Mouse (Mus musculus) heart, embryonic 13.5 days (tissue): Measurements from ENCODE around the gene Stip1. TPM values are rescaled to one million over a fixed set of nuclear protein-coding genes. Genes with fewer than 3 reads are reported as not detected.

Source experiments
- ATAC-seq: fragments of 200-750 bp; cut with Nextera tagmentation; 2 replicates; pipeline ENCODE4 v1.8.0; 2017; ENCODE audit warnings: moderate TSS enrichment; ENCODE audit not compliant: insufficient number of reproducible peaks, low FRiP score, low TSS enrichment; ENCODE audit errors: extremely low read depth
- H3K27ac ChIP-seq: fragments of 300-500 bp; sonication (generic); replicated peaks from 2 replicates; pipeline ENCODE4 v1.5.1; 2015; ENCODE audit warnings: moderate library complexity, mild to moderate bottlenecking, inconsistent platforms
- H3K27me3 ChIP-seq: fragments of 300-500 bp; sonication (generic); replicated peaks from 2 replicates; pipeline ENCODE4 v1.6.1; 2015; ENCODE audit warnings: mild to moderate bottlenecking, inconsistent platforms
- H3K36me3 ChIP-seq: fragments of 300-500 bp; sonication (generic); 2 replicates; pipeline ENCODE4 v1.6.1; 2015; ENCODE audit warnings: mild to moderate bottlenecking, inconsistent platforms
- H3K4me1 ChIP-seq: fragments of 300-500 bp; sonication (generic); 2 replicates; pipeline ENCODE4 v1.6.1; 2015; ENCODE audit warnings: inconsistent platforms
- H3K4me2 ChIP-seq: fragments of 300-500 bp; sonication (generic); 2 replicates; pipeline ENCODE4 v1.6.1; 2015; ENCODE audit warnings: inconsistent platforms, mild to moderate bottlenecking, moderate library complexity
- H3K4me3 ChIP-seq: fragments of 300-500 bp; sonication (generic); 2 replicates; pipeline ENCODE4 v1.5.1; 2015; ENCODE audit warnings: moderate library complexity, mild to moderate bottlenecking, inconsistent platforms
- H3K9ac ChIP-seq: fragments of 300-500 bp; sonication (generic); 2 replicates; pipeline ENCODE4 v1.6.1; 2015; ENCODE audit warnings: inconsistent platforms, mild to moderate bottlenecking, moderate library complexity
- H3K9me3 ChIP-seq: fragments of 300-500 bp; sonication (generic); 2 replicates; pipeline ENCODE4 v1.6.1; 2016; ENCODE audit warnings: inconsistent platforms
- WGBS: fragments of 180-500 bp; shearing (Covaris S2); methylation state at CpG from one replicate; pipeline ENCODE4 v1.1.7; 2015; ENCODE audit warnings: mixed read lengths; 5-methylcytosine and 5-hydroxymethylcytosine counted together
- polyA plus RNA-seq: library from polyadenylated mRNA; unstranded; fragments of >200 nt; fragmentation: Nextera tagmentation; extraction: Ambion mirVana; gene quantifications from 2 replicates; pipeline ENCODE4 v1.2.1, GENCODE M21; 2015

Stip1 gene
- polyA plus RNA-seq, 1 experiment from 2014 or later: 207 TPM

- no peak overlapping the region for H3K27ac ChIP-seq
- peaks cover 43% of the 10 kb centered on the region for H3K27me3 ChIP-seq
- H3K36me3 ChIP-seq: no peaks in the 10 kb centered on the region
- 77% methylated on average over 6 of the region's 6 CpGs for WGBS
- H3K4me2 ChIP-seq: no peak overlapping the region
- no peak overlapping the region for H3K4me3 ChIP-seq
- no peak for ATAC-seq
- H3K9ac ChIP-seq: no peak overlapping the region
- H3K9me3 ChIP-seq: no peaks in the 10 kb centered on the region
- peaks cover 38% of the 10 kb centered on the region for H3K4me1 ChIP-seq
Observed at GRCm38 (mm10) chr19:7072221-7072620, 32.5 kb upstream of the Stip1 start.

DNA sequence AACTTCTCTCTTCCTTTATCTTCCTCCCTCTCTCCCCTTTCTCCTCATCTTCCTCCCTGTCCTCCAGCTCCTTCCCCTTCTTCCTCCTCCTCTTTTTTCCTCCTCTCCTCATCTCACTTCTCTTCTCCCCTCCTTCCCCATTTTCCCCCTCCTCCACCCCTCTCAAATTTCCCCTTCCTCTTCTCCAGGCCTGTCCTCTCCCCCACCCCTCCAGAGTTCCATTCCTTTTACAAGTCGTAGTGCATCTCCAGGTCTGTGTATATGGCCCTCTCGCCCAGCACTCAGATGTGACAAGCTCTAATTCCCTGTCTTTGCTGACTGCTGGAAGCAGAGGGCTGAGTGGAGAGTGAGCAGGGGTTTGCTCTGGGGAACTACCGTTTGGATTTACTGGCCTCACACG, 31.0 kb upstream of the Stip1 start:
- Histone ChIP-seq H3K9me3 (no peaks in the 10 kb centered on the region), H3K27ac (no peak overlapping the region), H3K27me3 (peaks cover 49% of the 10 kb centered on the region), H3K36me3 (no peaks in the 10 kb centered on the region), H3K4me2 (peak overlapping the region; percentile 65), H3K4me1 (peaks cover 51% of the 10 kb centered on the region), H3K9ac (peak overlapping the region; percentile 73), H3K4me3 (peak overlapping the region; percentile 35)
- 34% methylated on average over 4 of the region's 4 CpGs for WGBS
- no peak for ATAC-seq

DNA sequence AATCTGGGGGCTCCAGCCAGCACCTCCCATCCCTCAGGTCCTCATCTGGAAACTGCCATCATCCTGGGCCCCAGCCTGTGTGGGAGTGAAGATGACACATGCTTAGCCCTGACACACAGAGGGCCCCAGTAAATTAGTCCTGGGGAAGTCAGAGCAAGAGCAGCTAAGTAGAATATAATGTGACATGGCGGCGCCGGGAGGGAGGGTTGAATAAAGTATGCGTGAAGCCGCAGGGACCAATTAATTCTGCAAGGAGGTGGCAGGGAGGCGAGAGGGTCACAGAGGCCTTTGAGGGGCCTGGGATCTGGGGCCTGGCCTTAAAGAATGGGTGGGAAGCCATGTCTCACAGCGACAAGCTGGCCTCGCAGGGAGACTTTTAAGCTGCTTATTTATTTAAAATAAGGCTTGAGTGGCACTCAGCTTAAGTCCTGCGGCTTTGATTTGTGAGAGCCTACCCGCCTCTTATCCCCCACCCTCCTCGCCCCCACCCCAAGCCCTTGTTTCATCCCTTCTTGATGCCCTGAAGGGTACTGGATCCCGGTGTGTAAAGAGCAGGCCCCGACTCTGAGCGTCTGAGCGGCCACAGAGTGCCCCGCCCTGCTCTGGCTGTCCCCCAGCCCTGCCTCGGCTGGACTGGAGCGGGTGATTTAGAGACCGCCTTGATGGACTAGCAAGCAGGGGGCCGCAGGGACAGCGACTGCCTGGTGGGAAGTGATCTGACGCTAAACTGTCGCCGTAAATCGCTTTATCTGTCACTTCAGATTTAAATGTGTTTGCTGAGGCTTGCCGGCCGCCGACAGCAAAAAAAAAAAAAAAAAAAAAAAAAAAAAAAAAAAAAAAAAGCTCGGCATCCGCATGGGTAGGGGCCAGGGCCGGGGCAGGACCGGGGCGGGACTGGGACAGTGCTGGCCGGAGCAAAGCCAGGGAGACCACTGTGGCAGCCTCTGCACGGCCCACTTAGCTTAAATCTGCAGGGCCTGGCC, 30.3 kb upstream of the Stip1 start:
- Histone ChIP-seq H3K27ac (no peak overlapping the region; the same call in 1 of the 2 replicates), H3K4me1 (peaks cover 51% of the 10 kb centered on the region), H3K9me3 (no peaks in the 10 kb centered on the region), H3K36me3 (no peaks in the 10 kb centered on the region), H3K4me3 (peak overlapping the region; percentile 35), H3K4me2 (peak overlapping the region; percentile 65), H3K9ac (peak overlapping the region; percentile 73), H3K27me3 (peaks cover 55% of the 10 kb centered on the region)
- ATAC-seq: no peak
- WGBS: 16% methylated on average over 33 of the region's 35 CpGs

DNA sequence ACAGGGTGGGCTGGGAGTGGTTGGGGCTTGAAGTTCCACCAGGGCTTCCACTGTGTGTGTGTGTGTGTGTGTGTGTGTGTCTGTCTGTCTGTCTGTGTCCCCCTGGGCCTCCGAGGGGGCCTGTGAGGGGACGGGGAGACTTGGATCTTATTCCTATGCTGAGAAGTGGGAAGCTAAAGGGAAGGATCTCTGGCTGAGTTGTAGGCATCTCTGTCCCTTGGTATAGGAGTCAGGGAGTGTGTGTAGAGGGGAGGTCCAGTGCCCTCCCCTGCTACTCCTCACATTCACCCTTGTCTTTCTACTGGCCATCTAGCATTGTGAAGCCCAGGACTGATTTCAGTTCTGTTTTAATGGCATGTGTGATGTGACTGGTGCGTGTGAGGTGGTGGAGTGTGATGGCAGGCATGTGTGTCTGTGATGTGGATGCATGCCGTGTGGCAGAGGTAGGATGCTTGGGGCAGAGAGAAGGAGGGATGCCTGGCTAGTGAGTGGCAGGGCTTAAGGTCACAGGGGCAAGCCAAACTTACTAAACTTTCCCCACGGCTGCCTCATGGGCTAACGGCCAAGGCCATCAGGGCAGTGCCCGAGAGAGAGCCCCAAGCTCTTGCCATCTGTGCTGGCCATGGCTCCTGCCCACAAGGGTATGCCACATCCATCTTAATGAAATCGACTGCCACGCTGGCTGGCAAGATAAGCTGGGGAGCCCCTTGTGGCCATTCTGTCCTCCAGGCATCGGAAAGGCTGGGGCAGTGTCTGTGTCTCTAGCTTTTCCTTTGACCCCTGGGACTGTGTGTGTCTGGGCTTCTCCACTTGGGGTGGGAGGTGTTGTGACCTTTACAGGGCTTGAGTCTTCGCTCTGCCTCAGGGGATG, 29.1 kb upstream of the Stip1 start:
- H3K4me3 ChIP-seq: no peak overlapping the region
- 65% methylated on average over 11 of the region's 11 CpGs for WGBS
- ATAC-seq: no peak
- H3K27ac ChIP-seq: no peak overlapping the region
- peaks cover 50% of the 10 kb centered on the region for H3K4me1 ChIP-seq
- H3K9me3 ChIP-seq: no peaks in the 10 kb centered on the region
- H3K9ac ChIP-seq: 0 out of 2 replicates have a peak overlapping the region, but pooled peaks have one; percentile 39
- no peak overlapping the region for H3K4me2 ChIP-seq
- no peaks in the 10 kb centered on the region for H3K36me3 ChIP-seq
- H3K27me3 ChIP-seq: peaks cover 55% of the 10 kb centered on the region

DNA sequence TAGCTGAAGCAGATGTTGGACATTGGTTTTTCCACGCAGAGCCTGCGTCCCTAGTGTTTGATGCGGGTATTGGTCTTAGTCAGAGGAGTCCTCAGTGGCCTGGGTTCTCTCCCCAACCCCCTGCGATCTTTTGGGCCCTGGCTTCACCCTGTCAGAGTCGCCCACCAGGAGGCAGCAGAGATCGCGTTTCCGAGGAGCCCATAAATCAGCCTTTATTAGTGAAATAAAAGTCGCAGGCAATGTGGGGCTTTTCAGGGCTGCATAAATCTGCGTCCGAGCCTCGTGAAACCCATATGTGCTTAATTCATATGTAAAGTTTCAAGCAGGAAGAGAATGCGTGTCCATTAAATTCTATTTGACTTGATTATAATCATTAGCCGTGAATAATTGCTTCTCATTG, 28.4 kb upstream of the Stip1 start:
- Histone ChIP-seq H3K9me3 (no peaks in the 10 kb centered on the region), H3K4me3 (no peak overlapping the region), H3K27me3 (peaks cover 55% of the 10 kb centered on the region), H3K27ac (no peak overlapping the region), H3K4me2 (no peak overlapping the region), H3K9ac (no peak overlapping the region), H3K4me1 (peaks cover 46% of the 10 kb centered on the region), H3K36me3 (no peaks in the 10 kb centered on the region)
- ATAC-seq: no peak; the same call in 1 of the 2 replicates
- WGBS: 8% methylated on average over 14 of the region's 14 CpGs

- peaks cover 54% of the 10 kb centered on the region for H3K27me3 ChIP-seq
- WGBS: 35% methylated on average over 20 of the region's 20 CpGs
Observed at GRCm38 (mm10) chr19:7067344-7068050, 27.7 kb upstream of the Stip1 start.

DNA sequence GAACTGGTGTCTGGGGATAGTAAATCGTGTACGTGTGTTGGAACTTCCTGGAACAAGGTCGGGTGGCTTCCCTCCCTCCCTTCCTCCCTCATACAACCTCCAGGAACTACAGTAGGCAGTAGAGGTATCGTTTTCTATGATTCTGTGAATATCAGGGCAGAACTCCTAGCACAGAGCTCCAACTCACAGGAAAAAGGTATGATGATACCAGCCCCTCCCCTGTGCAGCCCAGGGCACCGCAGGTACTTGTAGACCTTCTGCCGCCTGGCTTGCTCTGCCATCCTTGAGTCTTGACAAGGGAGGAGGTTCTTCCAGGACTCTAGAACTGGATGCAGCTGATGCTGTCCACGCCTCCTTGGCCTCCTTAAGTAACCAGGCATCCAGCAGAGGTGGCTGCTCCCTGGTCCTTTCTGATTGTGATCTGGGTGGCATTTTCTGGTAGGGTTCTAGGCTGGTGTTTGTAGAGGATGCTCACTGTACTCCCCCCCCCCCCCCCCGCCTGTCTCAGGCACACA, 27.1 kb upstream of the Stip1 start:
- Histone ChIP-seq H3K36me3 (no peaks in the 10 kb centered on the region), H3K9me3 (no peaks in the 10 kb centered on the region), H3K4me3 (no peak overlapping the region), H3K9ac (peak overlapping the region; percentile 63; the same call in 1 of the 2 replicates), H3K4me2 (peak overlapping the region; percentile 36), H3K27ac (peak overlapping the region; percentile 33; the same call in 1 of the 2 replicates), H3K4me1 (peaks cover 33% of the 10 kb centered on the region), H3K27me3 (peaks cover 48% of the 10 kb centered on the region)
- 38% methylated on average over 7 of the region's 8 CpGs for WGBS
- ATAC-seq: no peak

More at GRCm38 (mm10) chr19:7067344-7068050, 27.7 kb upstream of the Stip1 start:
- Histone ChIP-seq H3K36me3 (no peaks in the 10 kb centered on the region), H3K4me2 (no peak overlapping the region), H3K27ac (no peak overlapping the region), H3K9ac (no peak overlapping the region), H3K9me3 (no peaks in the 10 kb centered on the region), H3K4me3 (no peak overlapping the region), H3K4me1 (peaks cover 39% of the 10 kb centered on the region)
- no peak for ATAC-seq

- ATAC-seq: no peak
- Histone ChIP-seq H3K4me1 (peaks cover 33% of the 10 kb centered on the region), H3K4me3 (no peak overlapping the region), H3K9me3 (no peaks in the 10 kb centered on the region), H3K4me2 (peak overlapping the region; percentile 36), H3K9ac (peak overlapping the region; percentile 63), H3K27ac (peak overlapping the region; percentile 33; the same call in 1 of the 2 replicates), H3K27me3 (peaks cover 41% of the 10 kb centered on the region), H3K36me3 (no peaks in the 10 kb centered on the region)
- 31% methylated on average over 15 of the region's 15 CpGs for WGBS
Observed at GRCm38 (mm10) chr19:7066034-7066827, 26.5 kb upstream of the Stip1 start.

DNA sequence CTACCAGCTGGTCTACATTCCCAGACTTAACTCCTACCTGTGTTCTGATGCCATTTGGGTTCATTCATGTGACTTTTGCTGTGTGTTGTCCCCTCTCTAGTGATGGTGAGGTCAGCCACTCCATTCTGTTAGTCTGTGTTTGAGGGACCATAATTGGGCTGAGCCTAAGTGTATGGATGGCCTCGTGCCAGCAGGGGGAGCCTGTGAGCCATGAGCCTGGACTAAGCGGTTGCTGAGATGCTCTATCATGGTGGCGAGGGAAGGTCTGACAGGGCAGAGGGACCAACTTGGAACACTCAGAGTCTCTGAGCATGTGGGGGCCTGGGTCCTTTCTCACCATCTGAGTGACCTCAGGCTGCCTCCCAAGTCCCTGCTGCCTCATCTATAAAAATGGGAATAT, 24.8 kb upstream of the Stip1 start:
- ATAC-seq: no peak
- 7% methylated on average over 3 of the region's 3 CpGs for WGBS
- no peak overlapping the region for H3K9ac ChIP-seq
- peaks cover 22% of the 10 kb centered on the region for H3K4me1 ChIP-seq
- H3K27me3 ChIP-seq: peaks cover 32% of the 10 kb centered on the region
- no peak overlapping the region for H3K27ac ChIP-seq
- no peaks in the 10 kb centered on the region for H3K9me3 ChIP-seq
- H3K4me3 ChIP-seq: no peak overlapping the region
- no peak overlapping the region for H3K4me2 ChIP-seq
- no peaks in the 10 kb centered on the region for H3K36me3 ChIP-seq

GRCm38 (mm10) chr19:7062916-7063315, 23.1 kb upstream of the Stip1 start:
- ATAC-seq: no peak
- H3K4me3 ChIP-seq: no peak overlapping the region
- WGBS: 86% methylated on average over 8 of the region's 8 CpGs
- H3K9ac ChIP-seq: no peak overlapping the region
- no peak overlapping the region for H3K4me2 ChIP-seq
- H3K27me3 ChIP-seq: peaks cover 19% of the 10 kb centered on the region
- no peaks in the 10 kb centered on the region for H3K36me3 ChIP-seq
- H3K4me1 ChIP-seq: peaks cover 21% of the 10 kb centered on the region
- no peak overlapping the region for H3K27ac ChIP-seq
- H3K9me3 ChIP-seq: no peaks in the 10 kb centered on the region
